Comparison of ENCODE assay signal across 32 mouse cellular contexts in the genomic region with DNA sequence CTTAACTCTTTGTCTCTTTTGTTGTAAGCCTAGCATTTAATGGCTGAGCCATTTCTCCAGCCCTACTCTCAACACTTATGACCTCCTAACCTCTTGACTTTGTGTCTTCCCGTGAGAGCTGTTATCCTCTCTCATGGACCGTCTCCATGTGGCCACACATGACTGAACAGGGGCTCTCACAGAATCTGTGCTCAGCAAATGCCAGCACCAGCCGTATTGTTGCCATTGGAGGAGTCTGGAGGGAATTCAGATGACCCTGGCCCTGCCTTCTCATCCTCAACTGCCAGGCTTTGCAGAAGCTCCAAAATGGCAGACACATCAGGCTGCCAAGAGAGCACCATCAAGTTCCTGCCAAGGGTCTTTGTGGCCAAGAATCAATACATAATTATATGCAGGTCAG. TPM values are rescaled to one million over a fixed set of nuclear protein-coding genes. Genes with fewer than 3 reads are reported as not detected.
"Had no signal": no experiment of that assay in that cellular context is flagged by ENCODE, and none has a peak within 500 bp of the region (broad histone marks: within the 10 kb centered on the region; RNA-seq: fewer than 3 reads in every experiment).

No protein-coding gene starts in this region.

- H3K4me3 ChIP-seq: layer of hippocampus, adult 2 months; limb, embryonic 10.5 days; limb, embryonic 13.5 days; liver, embryonic 12.5 days; liver, embryonic 15.5 days; lung, embryonic 15.5 days; midbrain, embryonic 12.5 days; midbrain, embryonic 15.5 days; myocyte; neural tube, embryonic 13.5 days had no signal

- DNase-seq: layer of hippocampus, adult 9-11 months; liver; lung, adult 18-20 months; lung, postnatal 10 days; lung, postnatal 4 days; thymus, adult 18-20 months; thymus, postnatal 36 days had no signal

- ATAC-seq: hindbrain, postnatal 0 days; inflammation-experienced regulatory T-cells, adult 6 months; liver, embryonic 12.5 days; midbrain, embryonic 15.5 days had no signal

- H3K27ac ChIP-seq: hindbrain, postnatal 0 days; layer of hippocampus, adult 2 months; limb, embryonic 10.5 days; limb, embryonic 13.5 days; liver, embryonic 12.5 days; liver, embryonic 15.5 days; lung, embryonic 15.5 days; midbrain, embryonic 12.5 days; midbrain, embryonic 15.5 days; neural tube, embryonic 13.5 days had no signal

- H3K27me3 ChIP-seq: limb, embryonic 13.5 days; liver, embryonic 12.5 days; liver, embryonic 15.5 days; lung, embryonic 15.5 days; midbrain, embryonic 15.5 days had no signal

- H3K36me3 ChIP-seq: limb, embryonic 10.5 days; limb, embryonic 13.5 days; liver, embryonic 12.5 days; liver, embryonic 15.5 days; lung, embryonic 15.5 days; midbrain, embryonic 12.5 days; midbrain, embryonic 15.5 days; neural tube, embryonic 13.5 days had no signal

- H3K9me3 ChIP-seq: limb, embryonic 10.5 days; limb, embryonic 13.5 days; liver, embryonic 12.5 days; liver, embryonic 15.5 days; lung, embryonic 15.5 days; midbrain, embryonic 12.5 days; midbrain, embryonic 15.5 days; neural tube, embryonic 13.5 days had no signal

- H3K4me1 ChIP-seq: liver, embryonic 12.5 days; liver, embryonic 15.5 days; lung, embryonic 15.5 days; midbrain, embryonic 15.5 days had no signal

- H3K9ac ChIP-seq: limb, embryonic 13.5 days; liver, embryonic 12.5 days; liver, embryonic 15.5 days; lung, embryonic 15.5 days; midbrain, embryonic 12.5 days; midbrain, embryonic 15.5 days; neural tube, embryonic 13.5 days had no signal

- H3K4me2 ChIP-seq: limb, embryonic 13.5 days; liver, embryonic 12.5 days; liver, embryonic 15.5 days; lung, embryonic 15.5 days; midbrain, embryonic 12.5 days; midbrain, embryonic 15.5 days; neural tube, embryonic 13.5 days had no signal

RNA-seq across cellular contexts. Expression of gene Aldh1a3, which starts 30.0 kb away (rescaled TPM):
- total RNA-seq: neutrophil, adult 5-6 weeks had no signal

RNA-seq across cellular contexts. Expression of gene Gm10974, which starts 31.6 kb away (rescaled TPM):
- total RNA-seq: hindbrain, postnatal 0 days; layer of hippocampus, adult 2 months; layer of hippocampus, postnatal 25 days; left cerebral cortex, adult 18-20 months; left cerebral cortex, postnatal 25 days; megakaryocyte progenitor cell, adult 5-6 weeks; megakaryocyte-erythroid progenitor cell, adult 5-6 weeks; monocyte, adult 5-6 weeks; neutrophil, adult 5-6 weeks had no signal
- polyA plus RNA-seq: hindbrain, postnatal 0 days; inflammation-experienced regulatory T-cells, adult 6 months; large intestine, adult 2 months; limb, embryonic 10.5 days; limb, embryonic 13.5 days; liver, embryonic 12.5 days; liver, embryonic 15.5 days; lung, embryonic 15.5 days; midbrain, embryonic 12.5 days; midbrain, embryonic 15.5 days; myocyte; neural tube, embryonic 13.5 days; small intestine, adult 2 months; spleen, adult 2 months; stomach, embryonic 16.5 days; testis, adult 2 months; urinary bladder, adult 2 months had no signal
